Mouse (Mus musculus) heart, postnatal 0 days (tissue): ENCODE measurements around the gene Kcnma1.

Experiments
- CTCF ChIP-seq: IDR thresholded peaks from 2 replicates; pipeline ENCODE4 v1.5.1; 2016; ENCODE audit warnings: antibody characterized with exemption, control low read depth, low read depth
- EP300 ChIP-seq: IDR thresholded peaks from 2 replicates; pipeline ENCODE4 v1.6.1; 2016; ENCODE audit warnings: antibody characterized with exemption, low read depth

DNA sequence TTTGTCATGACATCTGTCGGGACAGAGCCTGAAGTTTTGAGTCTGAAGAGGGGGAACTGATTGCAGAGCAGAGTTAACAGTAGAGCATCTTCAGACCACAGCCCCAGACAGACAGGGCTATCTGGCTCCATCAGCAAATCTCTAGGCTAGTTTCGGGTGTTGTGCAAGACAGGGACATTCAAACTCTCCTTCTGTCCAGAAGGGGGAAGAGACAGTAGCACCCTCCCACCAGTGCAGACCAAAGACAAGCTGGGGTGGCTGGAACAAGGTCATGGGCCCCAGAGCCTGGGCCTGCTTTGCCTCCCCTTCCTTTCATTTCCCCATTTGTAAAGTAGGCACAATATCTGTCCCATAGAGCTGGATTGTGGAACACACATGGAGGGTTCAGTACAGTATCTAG, 189.4 kb downstream of the Kcnma1 start:
- TF ChIP-seq CTCF (no peak), EP300 (no peak)
